Mouse (Mus musculus): Measurements from ENCODE around the gene Flt3l.
A peak's percentile ranks its signal among the peaks of the same experiment; 100 is the strongest.

GRCm38 (mm10) chr7:45124224-45125143, 11.7 kb downstream of the Flt3l start, which contains the start of gene Rps11:
- TF ChIP-seq CTCF (IDR thresholded peaks at IDR 0.05; ENCODE audit: borderline replicate concordance, insufficient read depth, low read length): no peak
- TF ChIP-seq POLR2A (IDR thresholded peaks at IDR 0.05; ENCODE audit: low read depth, low read length): peak; percentile 89
